8 mouse cellular contexts compared by ENCODE assay signal in genomic region chr10:11449556-11450305, GRCm38 (mm10).
DNase-seq lines count a peak whose midpoint lies in the region; ATAC-seq lines count a peak whose summit lies in the region.

No protein-coding gene starts in this region.

- ATAC-seq in megakaryocyte-erythroid progenitor cell, adult 5-6 weeks (replicated peaks; ENCODE audit: low FRiP score, low TSS enrichment, poor library complexity, severe bottlenecking) = peak; percentile 91
- no peak for ATAC-seq in erythroblast, adult 5-6 weeks (replicated peaks; ENCODE audit: low FRiP score, poor library complexity, severe bottlenecking)

- DNase-seq in adrenal gland, adult (ENCODE audit: inconsistent age in 2 of 2, low spot score in 1 of 2) = peak; percentile 68 to 91
- peak; percentile 85 to 87 for DNase-seq in cerebellum, postnatal 36 days
- DNase-seq in gastrocnemius, adult 18-20 months (ENCODE audit: low spot score) = peak; percentile 44
- DNase-seq in induced T-regulatory cell, adult 2 months (ENCODE audit: low read depth) = peak; percentile 64
- peak; percentile 70 to 71 for DNase-seq in left cerebral cortex, adult 8-10 months (ENCODE audit: low spot score in 2 of 2)
- peak; percentile 98 for DNase-seq in right cerebral cortex, postnatal 4 days

Comparison
In these comparisons a context has a peak if more than half of its experiments do, and no peak if none do; other contexts are left out.
1. DNase-seq: peak in every context shown above with its lines; median percentile 98 in right cerebral cortex, postnatal 4 days; 86 in cerebellum, postnatal 36 days; 80 in adrenal gland, adult; 70 in left cerebral cortex, adult 8-10 months; 64 in induced T-regulatory cell, adult 2 months; 44 in gastrocnemius, adult 18-20 months.